Mouse (Mus musculus): ENCODE measurements around the gene Rab6b.

GRCm38 (mm10) chr9:103180303-103180702, 68.7 kb downstream of the Rab6b start:
- TF ChIP-seq CTCF (IDR thresholded peaks at IDR 0.05; ENCODE audit: low read depth, low read length) (no peak), POLR2A (IDR thresholded peaks at IDR 0.05; ENCODE audit: insufficient read depth, low read length) (no peak), EP300 (IDR thresholded peaks at IDR 0.05; ENCODE audit: insufficient read depth, low read depth, low read length) (no peak)
